Mouse (Mus musculus) ES-E14 (cell line): ENCODE results near the gene Tmem218.

Experiments
- CHD2 ChIP-seq: IDR thresholded peaks from 2 replicates; pipeline ENCODE4 v1.6.1; 2014; ENCODE audit warnings: mild to moderate bottlenecking, low read depth, low read length, inconsistent platforms
- HCFC1 ChIP-seq: IDR thresholded peaks from 2 replicates; pipeline ENCODE4 v1.6.1; 2012; ENCODE audit warnings: low read length, inconsistent platforms, borderline replicate concordance; ENCODE audit not compliant: insufficient read depth
- ZC3H11A ChIP-seq: IDR thresholded peaks from 2 replicates; pipeline ENCODE4 v1.6.1; 2012; ENCODE audit warnings: low read depth, mild to moderate bottlenecking, inconsistent platforms, low read length, borderline replicate concordance
- ZNF384 ChIP-seq: IDR thresholded peaks from 2 replicates; pipeline ENCODE4 v1.6.1; 2012; ENCODE audit warnings: low read depth, low read length, inconsistent platforms

DNA sequence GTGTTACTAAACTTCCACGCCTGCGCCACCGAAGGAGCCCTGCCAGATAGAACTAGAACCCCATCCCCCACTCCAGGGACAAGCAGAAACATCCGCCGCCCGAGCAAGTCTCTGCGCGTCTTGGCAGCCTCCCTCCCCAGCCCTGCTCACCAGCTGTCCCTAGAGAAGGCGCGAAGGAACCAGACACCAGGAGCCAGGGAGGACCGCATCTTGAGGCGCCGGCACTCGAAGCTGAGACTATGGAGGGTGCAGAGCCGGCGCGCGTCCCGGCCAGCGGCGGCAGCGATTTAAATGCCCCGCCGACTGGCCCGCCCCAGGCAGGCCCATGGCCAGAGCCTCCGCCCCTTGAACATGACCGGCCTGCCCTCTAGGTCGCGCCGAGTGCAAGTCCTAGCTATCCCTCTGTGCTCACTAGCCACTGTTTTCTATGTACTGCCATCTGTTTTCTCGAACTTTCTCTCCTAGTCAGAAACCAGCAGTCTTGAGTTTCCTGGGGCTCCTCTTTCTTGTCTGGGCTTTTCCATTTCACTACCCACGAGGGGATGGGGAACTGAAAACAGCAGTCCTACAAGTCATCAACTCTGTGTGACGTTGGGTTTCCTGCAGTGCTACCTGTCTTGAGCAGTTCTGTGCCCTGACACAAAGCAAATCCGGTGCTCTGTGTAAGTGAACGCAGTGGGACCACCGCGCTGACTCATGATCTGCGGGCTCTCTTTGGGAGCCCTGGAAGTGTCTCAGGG lies 47.3 kb downstream of the Tmem218 start, which contains the start of gene Slc37a2:
- TF ChIP-seq HCFC1 (no peak), ZNF384 (no peak), CHD2 (no peak), ZC3H11A (no peak)
